Mouse (Mus musculus): ENCODE measurements at regions not wholly inside any gene's neighbourhood (a gene's known extent, or its start where the extent isn't known, plus 50 kb on each side); places are given as distances from the start of the nearest gene placed in this dataset.

DNA sequence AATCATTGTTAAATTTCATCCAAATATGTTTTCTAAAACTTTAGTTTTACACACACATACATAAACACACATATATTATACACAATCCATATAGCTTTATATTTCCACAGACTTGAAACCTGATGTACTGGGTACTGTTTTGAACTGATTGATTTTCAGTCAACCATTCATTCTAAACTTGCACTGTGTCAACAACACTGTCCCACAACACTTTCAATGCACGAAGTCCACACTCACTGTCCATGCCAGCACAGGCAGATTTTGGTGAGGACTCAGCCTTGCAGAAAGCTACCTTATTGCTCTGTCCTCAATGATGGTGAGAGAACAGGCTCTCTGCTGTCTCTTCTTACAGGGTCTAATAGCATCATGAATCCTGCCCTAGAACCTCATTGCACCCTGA, 127.3 kb downstream of the Olfr721-ps1 start:
- no peak for TF ChIP-seq CTCF (IDR thresholded peaks at IDR 0.05; ENCODE audit: borderline replicate concordance, insufficient read depth, low read depth, low read length)
- TF ChIP-seq POLR2A (IDR thresholded peaks at IDR 0.05; ENCODE audit: borderline replicate concordance, insufficient read depth, low read length), result no peak
- Histone ChIP-seq H3K27ac (ENCODE audit: insufficient read depth, low read length) (no peak overlapping the region), H3K27me3 (ENCODE audit: control insufficient read depth, insufficient read depth, low read length) (no peaks in the 10 kb centered on the region), H3K4me3 (replicated peaks; ENCODE audit: insufficient read depth, low read depth, low read length) (no peak overlapping the region), H3K4me1 (ENCODE audit: control insufficient read depth, insufficient read depth, low read length) (no peaks in the 10 kb centered on the region)
- WGBS, result 85% methylated on average over 1 of the region's 1 CpGs
- DNase-seq, result no peak

GRCm38 (mm10) chr14:14541206-14541605, 140.1 kb downstream of the Olfr721-ps1 start:
- H3K27ac ChIP-seq (ENCODE audit: insufficient read depth, low read length), result no peak overlapping the region
- no peaks in the 10 kb centered on the region for H3K4me1 ChIP-seq (ENCODE audit: control insufficient read depth, insufficient read depth, low read length)
- no peak for DNase-seq
- TF ChIP-seq POLR2A (IDR thresholded peaks at IDR 0.05; ENCODE audit: borderline replicate concordance, insufficient read depth, low read length) (no peak), CTCF (IDR thresholded peaks at IDR 0.05; ENCODE audit: borderline replicate concordance, insufficient read depth, low read depth, low read length) (no peak)
- H3K4me3 ChIP-seq (replicated peaks; ENCODE audit: insufficient read depth, low read depth, low read length), result no peak overlapping the region
- H3K27me3 ChIP-seq (ENCODE audit: control insufficient read depth, insufficient read depth, low read length), result no peaks in the 10 kb centered on the region

- TF ChIP-seq CTCF (IDR thresholded peaks at IDR 0.05; ENCODE audit: borderline replicate concordance, insufficient read depth, low read depth, low read length) (no peak), POLR2A (IDR thresholded peaks at IDR 0.05; ENCODE audit: borderline replicate concordance, insufficient read depth, low read length) (no peak)
- H3K4me1 ChIP-seq (ENCODE audit: control insufficient read depth, insufficient read depth, low read length), result no peaks in the 10 kb centered on the region
- no peak overlapping the region for H3K4me3 ChIP-seq (replicated peaks; ENCODE audit: insufficient read depth, low read depth, low read length)
- DNase-seq, result no peak
- WGBS, result 76% methylated on average over 3 of the region's 3 CpGs
- no peaks in the 10 kb centered on the region for H3K27me3 ChIP-seq (ENCODE audit: control insufficient read depth, insufficient read depth, low read length)
- H3K27ac ChIP-seq (ENCODE audit: insufficient read depth, low read length), result no peak overlapping the region
Measured at GRCm38 (mm10) chr14:14541705-14542104, 140.6 kb downstream of the Olfr721-ps1 start.

- DNase-seq, result no peak
- no peaks in the 10 kb centered on the region for H3K27me3 ChIP-seq (ENCODE audit: control insufficient read depth, insufficient read depth, low read length)
- TF ChIP-seq POLR2A (IDR thresholded peaks at IDR 0.05; ENCODE audit: borderline replicate concordance, insufficient read depth, low read length), result no peak
- TF ChIP-seq CTCF (IDR thresholded peaks at IDR 0.05; ENCODE audit: borderline replicate concordance, insufficient read depth, low read depth, low read length), result no peak
- no peak overlapping the region for H3K27ac ChIP-seq (ENCODE audit: insufficient read depth, low read length)
- H3K4me3 ChIP-seq (replicated peaks; ENCODE audit: insufficient read depth, low read depth, low read length), result no peak overlapping the region
- WGBS, result 82% methylated on average over 7 of the region's 7 CpGs
- no peaks in the 10 kb centered on the region for H3K4me1 ChIP-seq (ENCODE audit: control insufficient read depth, insufficient read depth, low read length)
Measured at GRCm38 (mm10) chr14:14544236-14544635, 143.1 kb downstream of the Olfr721-ps1 start.

DNA sequence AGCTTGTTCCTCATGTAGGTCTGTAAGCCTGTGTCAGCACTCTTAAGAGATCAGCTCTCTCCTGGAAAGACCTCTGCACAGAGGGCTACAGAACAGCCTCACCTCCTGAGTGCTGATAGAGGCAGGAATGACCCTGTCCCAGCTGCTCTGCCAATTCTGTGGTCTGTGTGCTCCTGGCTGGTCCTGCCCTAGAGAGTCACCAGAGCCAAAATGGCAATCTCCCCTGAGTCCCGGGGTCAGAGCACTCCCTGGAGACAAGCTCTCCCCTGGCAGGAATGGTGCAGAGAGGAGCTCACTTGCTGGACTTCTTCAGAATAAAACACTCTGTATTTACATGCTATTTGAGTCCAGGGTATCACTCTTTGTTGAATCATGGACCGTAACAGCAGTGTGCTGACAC, 149.9 kb upstream of the Slc4a7 start:
- no peak for DNase-seq
- no peak overlapping the region for H3K4me3 ChIP-seq (replicated peaks; ENCODE audit: insufficient read depth, low read depth, low read length)
- no peaks in the 10 kb centered on the region for H3K27me3 ChIP-seq (ENCODE audit: control insufficient read depth, insufficient read depth, low read length)
- TF ChIP-seq POLR2A (IDR thresholded peaks at IDR 0.05; ENCODE audit: borderline replicate concordance, insufficient read depth, low read length) (no peak), CTCF (IDR thresholded peaks at IDR 0.05; ENCODE audit: borderline replicate concordance, insufficient read depth, low read depth, low read length) (no peak)
- no peak overlapping the region for H3K27ac ChIP-seq (ENCODE audit: insufficient read depth, low read length)
- 43% methylated on average over 2 of the region's 2 CpGs for WGBS
- no peaks in the 10 kb centered on the region for H3K4me1 ChIP-seq (ENCODE audit: control insufficient read depth, insufficient read depth, low read length)

DNA sequence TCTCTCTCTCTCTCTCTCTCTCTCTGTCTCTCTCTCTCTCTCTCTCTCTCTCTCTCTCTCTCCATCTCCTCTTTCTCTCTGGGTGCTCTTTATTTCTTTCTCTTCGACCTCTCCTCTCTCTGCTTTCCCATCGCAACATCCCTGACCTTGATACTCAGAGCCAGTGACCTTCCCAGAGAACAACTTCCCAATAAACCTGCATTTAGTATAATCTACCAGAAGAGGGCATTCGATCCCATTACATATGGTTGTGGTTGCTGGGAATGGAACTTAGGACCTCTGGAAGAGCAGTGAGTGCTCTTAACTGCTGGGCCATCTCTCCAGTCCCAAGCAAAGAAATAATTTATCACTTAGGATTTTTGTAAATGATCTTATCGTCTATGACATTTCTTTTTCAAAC, 127.2 kb upstream of the Slc4a7 start:
- Histone ChIP-seq H3K27ac (ENCODE audit: insufficient read depth, low read length) (no peak overlapping the region), H3K4me1 (ENCODE audit: control insufficient read depth, insufficient read depth, low read length) (no peaks in the 10 kb centered on the region), H3K4me3 (replicated peaks; ENCODE audit: insufficient read depth, low read depth, low read length) (no peak overlapping the region), H3K27me3 (ENCODE audit: control insufficient read depth, insufficient read depth, low read length) (no peaks in the 10 kb centered on the region)
- WGBS, result 62% methylated on average over 4 of the region's 4 CpGs
- no peak for TF ChIP-seq CTCF (IDR thresholded peaks at IDR 0.05; ENCODE audit: borderline replicate concordance, insufficient read depth, low read depth, low read length)
- no peak for TF ChIP-seq POLR2A (IDR thresholded peaks at IDR 0.05; ENCODE audit: borderline replicate concordance, insufficient read depth, low read length)
- DNase-seq, result no peak

DNA sequence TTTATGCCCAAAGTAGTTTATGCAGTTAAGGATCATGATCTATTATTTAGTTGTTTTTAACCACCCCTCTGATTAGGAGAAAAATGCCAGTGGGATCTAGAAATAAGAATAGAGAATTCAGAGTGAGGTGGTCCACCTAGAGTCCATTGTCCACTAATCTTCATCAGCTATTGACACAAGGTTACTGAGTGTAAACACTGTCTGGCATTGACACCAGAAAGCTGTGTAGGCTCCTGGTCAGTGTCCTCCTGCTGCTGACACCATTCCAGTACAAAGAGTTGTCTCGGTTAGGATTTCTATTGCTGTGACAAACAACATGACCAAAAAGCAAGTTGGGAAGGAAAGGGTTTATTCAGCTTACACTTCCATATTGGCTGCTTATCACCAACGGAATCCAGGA, 110.1 kb upstream of the Slc4a7 start:
- no peak overlapping the region for H3K4me3 ChIP-seq (replicated peaks; ENCODE audit: insufficient read depth, low read depth, low read length)
- TF ChIP-seq CTCF (IDR thresholded peaks at IDR 0.05; ENCODE audit: borderline replicate concordance, insufficient read depth, low read depth, low read length) (no peak), POLR2A (IDR thresholded peaks at IDR 0.05; ENCODE audit: borderline replicate concordance, insufficient read depth, low read length) (no peak)
- no peaks in the 10 kb centered on the region for H3K27me3 ChIP-seq (ENCODE audit: control insufficient read depth, insufficient read depth, low read length)
- H3K27ac ChIP-seq (ENCODE audit: insufficient read depth, low read length), result no peak overlapping the region
- DNase-seq, result no peak
- no peaks in the 10 kb centered on the region for H3K4me1 ChIP-seq (ENCODE audit: control insufficient read depth, insufficient read depth, low read length)
- 72% methylated on average over 2 of the region's 2 CpGs for WGBS

GRCm38 (mm10) chr14:14594753-14595152, 107.3 kb upstream of the Slc4a7 start:
- WGBS, result 80% methylated on average over 6 of the region's 6 CpGs
- Histone ChIP-seq H3K4me1 (ENCODE audit: control insufficient read depth, insufficient read depth, low read length) (no peaks in the 10 kb centered on the region), H3K27ac (ENCODE audit: insufficient read depth, low read length) (no peak overlapping the region), H3K4me3 (replicated peaks; ENCODE audit: insufficient read depth, low read depth, low read length) (no peak overlapping the region), H3K27me3 (ENCODE audit: control insufficient read depth, insufficient read depth, low read length) (no peaks in the 10 kb centered on the region)
- no peak for TF ChIP-seq CTCF (IDR thresholded peaks at IDR 0.05; ENCODE audit: borderline replicate concordance, insufficient read depth, low read depth, low read length)
- TF ChIP-seq POLR2A (IDR thresholded peaks at IDR 0.05; ENCODE audit: borderline replicate concordance, insufficient read depth, low read length), result no peak
- DNase-seq, result no peak
